Mouse (Mus musculus): ENCODE results near the gene Efcab2.
A peak's percentile ranks its signal among the peaks of the same experiment; 100 is the strongest.

The Efcab2 gene

GRCm38 (mm10) chr1:178529512-178530300, 123.8 kb downstream of the Efcab2 start:
- 0 out of 2 replicates have a peak, but pooled peaks have one; percentile 13 for ATAC-seq (ENCODE audit: insufficient number of reproducible peaks, low FRiP score, low TSS enrichment)

GRCm38 (mm10) chr1:178530301-178531078, 124.6 kb downstream of the Efcab2 start:
- ATAC-seq (ENCODE audit: insufficient number of reproducible peaks, low FRiP score, low TSS enrichment): peak; percentile 47
